Mouse (Mus musculus): ENCODE measurements around the gene Pbx1.

GRCm38 (mm10) chr1:168478829-168479228 lies 46.8 kb upstream of the Pbx1 start:
- TF ChIP-seq POLR2A (IDR thresholded peaks at IDR 0.05; ENCODE audit: insufficient read depth, low read depth, low read length) (no peak), CTCF (IDR thresholded peaks at IDR 0.05; ENCODE audit: insufficient read depth, low read depth, low read length) (no peak)
